Mouse (Mus musculus) hindbrain, embryonic 14.5 days (tissue): ENCODE measurements around the gene Wwox. TPM values are rescaled to one million over a fixed set of nuclear protein-coding genes. Genes with fewer than 3 reads are reported as not detected.

Experiments
- ATAC-seq: fragments of 200-750 bp; cut with Nextera tagmentation; 2 replicates; pipeline ENCODE4 v1.8.0; 2017; ENCODE audit warnings: moderate number of reproducible peaks, mild to moderate bottlenecking, moderate TSS enrichment, moderate library complexity; ENCODE audit not compliant: low FRiP score
- DNase-seq: peaks from one replicate; pipeline ENCODE4 v3.0.0-alpha.2; 2015; ENCODE audit warnings: low spot score
- H3K27ac ChIP-seq: fragments of 300-500 bp; sonication (generic); 2 replicates; pipeline ENCODE4 v1.5.1; 2014; ENCODE audit warnings: mild to moderate bottlenecking, moderate library complexity
- H3K27me3 ChIP-seq: fragments of 300-500 bp; sonication (generic); 2 replicates; pipeline ENCODE4 v1.6.1; 2014; ENCODE audit warnings: mild to moderate bottlenecking, low read length, mixed read lengths; ENCODE audit not compliant: control insufficient read depth, insufficient read depth
- H3K36me3 ChIP-seq: fragments of 300-500 bp; sonication (generic); replicated peaks from 2 replicates; pipeline ENCODE4 v1.6.1; 2014; ENCODE audit not compliant: control insufficient read depth, insufficient read depth
- H3K4me1 ChIP-seq: fragments of 300-500 bp; sonication (generic); replicated peaks from 2 replicates; pipeline ENCODE4 v1.6.1; 2014; ENCODE audit warnings: antibody characterized with exemption, low read length, mixed read lengths; ENCODE audit not compliant: control insufficient read depth, insufficient read depth
- H3K4me2 ChIP-seq: fragments of 300-500 bp; sonication (generic); replicated peaks from 2 replicates; pipeline ENCODE4 v1.6.1; 2014; ENCODE audit warnings: mild to moderate bottlenecking, moderate library complexity
- H3K4me3 ChIP-seq: fragments of 300-500 bp; sonication (generic); replicated peaks from 2 replicates; pipeline ENCODE4 v1.5.1; 2014; ENCODE audit warnings: mild to moderate bottlenecking, low read length
- H3K9ac ChIP-seq: fragments of 300-500 bp; sonication (generic); 2 replicates; pipeline ENCODE4 v1.6.1; 2014
- H3K9me3 ChIP-seq: fragments of 300-500 bp; sonication (generic); 2 replicates; pipeline ENCODE4 v1.6.1; 2016; ENCODE audit warnings: low read length; ENCODE audit not compliant: control insufficient read depth
- WGBS: fragments of 180-500 bp; shearing (Covaris S2); extraction: QIAGEN DNeasy Blood & Tissue Kit; methylation state at CpG from one replicate; pipeline ENCODE4 v1.1.7; 2014; 5-methylcytosine and 5-hydroxymethylcytosine counted together
- polyA plus RNA-seq: library from polyadenylated mRNA; unstranded; fragments of >200 nt; fragmentation: Nextera tagmentation; extraction: Ambion mirVana; gene quantifications from 2 replicates; pipeline ENCODE4 v1.2.1, GENCODE M21; 2014

Gene Wwox
- polyA plus RNA-seq, 1 experiment from 2014 or later, result 12.7 TPM

- peak; percentile 49 for DNase-seq
- peak; percentile 71; the same call in 1 of the 2 replicates for ATAC-seq
- no peaks in the 10 kb centered on the region for H3K27me3 ChIP-seq
- no peaks in the 10 kb centered on the region for H3K9me3 ChIP-seq
- WGBS, result 25% methylated on average over 12 of the region's 12 CpGs
- H3K4me3 ChIP-seq, result no peak overlapping the region
- H3K4me2 ChIP-seq, result peak overlapping the region; percentile 54
- 0 out of 2 replicates have a peak overlapping the region, but pooled peaks have one; percentile 21 for H3K27ac ChIP-seq
- peaks cover 26% of the 10 kb centered on the region for H3K4me1 ChIP-seq
- H3K36me3 ChIP-seq, result no peaks in the 10 kb centered on the region
- no peak overlapping the region for H3K9ac ChIP-seq
These were observed 718.7 kb downstream of the Wwox start for GRCm38 (mm10) chr8:115157977-115158720.

- Histone ChIP-seq H3K4me3 (0 out of 2 replicates have a peak overlapping the region, but pooled peaks have one; percentile 18), H3K27me3 (no peaks in the 10 kb centered on the region), H3K9ac (no peak overlapping the region), H3K4me1 (peaks cover 26% of the 10 kb centered on the region), H3K27ac (no peak overlapping the region), H3K4me2 (peak overlapping the region; percentile 54), H3K36me3 (no peaks in the 10 kb centered on the region), H3K9me3 (no peaks in the 10 kb centered on the region)
- WGBS, result 1% methylated on average over 8 of the region's 8 CpGs
- ATAC-seq, result no peak; the same call in 1 of the 2 replicates
- DNase-seq, result no peak
These were observed 719.3 kb downstream of the Wwox start for GRCm38 (mm10) chr8:115158721-115159111.

GRCm38 (mm10) chr8:115159208-115159607 is 719.8 kb downstream of the Wwox start:
- peak overlapping the region; percentile 54 for H3K4me2 ChIP-seq
- no peaks in the 10 kb centered on the region for H3K9me3 ChIP-seq
- H3K27me3 ChIP-seq, result 0 out of 2 replicates have a peak, but pooled peaks cover 4% of the 10 kb centered on the region
- H3K27ac ChIP-seq, result no peak overlapping the region
- no peak for ATAC-seq
- H3K36me3 ChIP-seq, result no peaks in the 10 kb centered on the region
- H3K9ac ChIP-seq, result 0 out of 2 replicates have a peak overlapping the region, but pooled peaks have one; percentile 10
- H3K4me1 ChIP-seq, result peaks cover 26% of the 10 kb centered on the region
- 0 out of 2 replicates have a peak overlapping the region, but pooled peaks have one; percentile 18 for H3K4me3 ChIP-seq
- DNase-seq, result no peak
- 10% methylated on average over 18 of the region's 18 CpGs for WGBS

- ATAC-seq (no peak), DNase-seq (no peak)
- 8% methylated on average over 22 of the region's 22 CpGs for WGBS
These were observed 720.4 kb downstream of the Wwox start for GRCm38 (mm10) chr8:115159711-115160374.

GRCm38 (mm10) chr8:115160407-115160806 is 721.0 kb downstream of the Wwox start:
- ATAC-seq (no peak), DNase-seq (no peak)
- Histone ChIP-seq H3K4me2 (peak overlapping the region; percentile 54), H3K9ac (0 out of 2 replicates have a peak overlapping the region, but pooled peaks have one; percentile 17), H3K27ac (no peak overlapping the region), H3K4me3 (0 out of 2 replicates have a peak overlapping the region, but pooled peaks have one; percentile 18), H3K4me1 (peaks cover 26% of the 10 kb centered on the region), H3K27me3 (0 out of 2 replicates have a peak, but pooled peaks cover 4% of the 10 kb centered on the region), H3K36me3 (no peaks in the 10 kb centered on the region), H3K9me3 (no peaks in the 10 kb centered on the region)
- WGBS, result 77% methylated on average over 5 of the region's 5 CpGs

More at GRCm38 (mm10) chr8:115159711-115160374, 720.4 kb downstream of the Wwox start:
- H3K36me3 ChIP-seq, result no peaks in the 10 kb centered on the region
- H3K9me3 ChIP-seq, result no peaks in the 10 kb centered on the region
- no peak overlapping the region for H3K27ac ChIP-seq
- 0 out of 2 replicates have a peak overlapping the region, but pooled peaks have one; percentile 17 for H3K9ac ChIP-seq
- peak overlapping the region; percentile 54 for H3K4me2 ChIP-seq
- H3K27me3 ChIP-seq, result 0 out of 2 replicates have a peak, but pooled peaks cover 4% of the 10 kb centered on the region
- H3K4me1 ChIP-seq, result peaks cover 26% of the 10 kb centered on the region
- peak overlapping the region; percentile 18; the same call in 1 of the 2 replicates for H3K4me3 ChIP-seq

GRCm38 (mm10) chr8:115161520-115161919 is 722.1 kb downstream of the Wwox start:
- no peak overlapping the region for H3K4me2 ChIP-seq
- no peaks in the 10 kb centered on the region for H3K9me3 ChIP-seq
- H3K36me3 ChIP-seq, result no peaks in the 10 kb centered on the region
- no peak for DNase-seq
- ATAC-seq, result no peak
- WGBS, result 69% methylated on average over 9 of the region's 9 CpGs
- H3K9ac ChIP-seq, result no peak overlapping the region
- H3K4me1 ChIP-seq, result peaks cover 26% of the 10 kb centered on the region
- H3K4me3 ChIP-seq, result no peak overlapping the region
- H3K27ac ChIP-seq, result no peak overlapping the region
- H3K27me3 ChIP-seq, result 0 out of 2 replicates have a peak, but pooled peaks cover 4% of the 10 kb centered on the region

- ATAC-seq (no peak), DNase-seq (no peak)
- no peak overlapping the region for H3K4me2 ChIP-seq
- H3K27me3 ChIP-seq, result 0 out of 2 replicates have a peak, but pooled peaks cover 4% of the 10 kb centered on the region
- peaks cover 7% of the 10 kb centered on the region; the same call in 1 of the 2 replicates for H3K4me1 ChIP-seq
- H3K36me3 ChIP-seq, result no peaks in the 10 kb centered on the region
- no peaks in the 10 kb centered on the region for H3K9me3 ChIP-seq
- H3K9ac ChIP-seq, result no peak overlapping the region
- no peak overlapping the region for H3K4me3 ChIP-seq
- no peak overlapping the region for H3K27ac ChIP-seq
- 27% methylated on average over 13 of the region's 13 CpGs for WGBS
These were observed 725.4 kb downstream of the Wwox start for GRCm38 (mm10) chr8:115164872-115165271.

GRCm38 (mm10) chr8:115173634-115174081 is 734.2 kb downstream of the Wwox start:
- peak; percentile 32 for DNase-seq
- Histone ChIP-seq H3K4me1 (peaks cover 12% of the 10 kb centered on the region), H3K9ac (0 out of 2 replicates have a peak overlapping the region, but pooled peaks have one; percentile 28), H3K9me3 (no peaks in the 10 kb centered on the region), H3K4me2 (peak overlapping the region; percentile 24), H3K27me3 (no peaks in the 10 kb centered on the region), H3K36me3 (no peaks in the 10 kb centered on the region), H3K4me3 (no peak overlapping the region), H3K27ac (no peak overlapping the region)
- ATAC-seq, result peak; percentile 31; the same call in 1 of the 2 replicates
- WGBS, result 15% methylated on average over 14 of the region's 14 CpGs
